Mouse (Mus musculus): Measurements from ENCODE around the gene Rps15. TPM values are rescaled to one million over a fixed set of nuclear protein-coding genes. Genes with fewer than 3 reads are reported as not detected.
A peak's percentile ranks its signal among the peaks of the same experiment; 100 is the strongest.

The Rps15 gene
- total RNA-seq, 4 experiments from 2014 or later = 763 to 919 (median 846) TPM

DNA sequence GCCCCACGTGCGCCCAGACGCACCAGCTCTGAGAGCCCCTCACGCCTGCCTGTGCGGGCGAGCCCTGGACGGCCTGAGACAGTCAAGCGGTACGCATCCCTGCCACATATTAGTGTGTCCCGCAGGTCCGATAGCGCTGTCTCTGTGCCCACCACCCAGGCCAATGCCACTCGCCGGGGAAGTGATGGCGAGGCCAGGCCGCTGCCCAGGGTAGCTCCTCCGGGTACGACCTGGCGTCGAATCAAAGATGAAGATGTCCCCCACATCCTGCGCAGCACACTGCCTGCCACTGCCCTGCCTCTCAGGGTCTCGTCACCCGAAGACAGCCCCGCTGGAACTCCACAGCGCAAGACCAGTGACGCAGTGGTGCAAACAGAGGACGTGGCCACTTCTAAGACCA, 23.1 kb downstream of the Rps15 start:
- no peak for DNase-seq (ENCODE audit: low spot score)

DNA sequence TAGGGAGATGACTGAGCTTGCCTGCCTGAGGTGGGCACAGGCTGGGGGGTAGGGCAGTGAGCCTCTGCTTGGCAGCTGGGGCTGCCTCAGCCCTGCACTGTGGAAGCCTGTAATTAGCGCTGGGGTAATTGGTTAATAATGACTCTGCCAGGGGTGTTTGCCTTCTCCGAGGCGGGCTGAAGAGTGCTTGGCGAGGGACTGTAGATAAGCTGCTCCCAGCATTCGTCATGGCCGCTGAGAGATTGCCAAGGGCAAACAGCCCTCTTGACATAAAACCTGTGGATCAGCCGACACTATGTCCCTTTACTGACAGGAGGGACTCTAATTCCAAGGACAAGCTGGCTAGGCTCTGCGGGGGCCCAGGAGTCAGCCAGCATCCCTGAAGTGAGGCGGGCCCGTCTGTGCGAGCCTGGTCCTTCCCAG, 24.1 kb downstream of the Rps15 start:
- DNase-seq (ENCODE audit: low spot score) = no peak

DNA sequence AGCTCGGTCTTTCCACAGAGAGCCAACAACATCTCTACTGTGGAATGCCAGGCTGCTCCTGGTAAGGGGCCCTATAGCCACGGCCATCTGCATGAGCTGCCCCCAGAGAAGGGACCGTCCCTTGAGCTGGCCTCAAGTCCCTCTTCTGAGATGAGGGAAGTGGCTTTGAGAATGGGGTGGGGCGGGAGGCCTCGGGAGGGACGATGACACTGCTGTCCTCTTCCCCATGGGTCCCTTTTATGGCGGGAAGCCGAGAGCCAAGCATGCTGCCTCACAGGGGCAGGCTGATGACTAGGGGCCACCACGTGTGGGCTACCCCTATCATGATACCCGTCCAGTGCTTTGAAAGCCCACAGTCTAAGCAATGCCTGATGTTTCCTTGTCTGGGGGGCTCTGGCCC, 24.8 kb downstream of the Rps15 start:
- DNase-seq (ENCODE audit: low spot score) = no peak

DNA sequence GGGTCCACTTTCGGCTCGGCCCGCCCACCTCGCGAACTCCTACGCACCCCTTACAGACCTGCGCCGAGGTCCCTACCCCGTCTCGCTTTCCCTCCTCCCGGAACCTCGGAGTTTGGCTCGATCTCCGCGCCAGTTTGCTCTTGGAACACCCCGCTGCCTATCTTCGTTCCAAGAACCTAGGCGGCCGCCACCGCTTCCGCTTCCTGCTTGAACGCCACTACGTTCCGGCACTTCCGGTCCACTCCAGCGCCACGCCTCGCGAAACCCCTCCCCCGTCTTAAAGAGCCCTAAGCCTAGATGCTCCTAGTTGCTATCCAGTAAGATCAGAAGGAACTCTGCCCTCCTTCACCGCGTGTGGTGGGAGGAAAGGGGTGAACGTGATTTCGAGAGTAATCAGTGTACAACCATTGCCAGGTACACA, 28.1 kb downstream of the Rps15 start, which contains the start of gene 2310011J03Rik:
Gene 2310011J03Rik (minus strand): TSS at position 198 of the 421 bp plus-strand sequence.
- DNase-seq (ENCODE audit: low spot score) = peak; percentile 96

DNA sequence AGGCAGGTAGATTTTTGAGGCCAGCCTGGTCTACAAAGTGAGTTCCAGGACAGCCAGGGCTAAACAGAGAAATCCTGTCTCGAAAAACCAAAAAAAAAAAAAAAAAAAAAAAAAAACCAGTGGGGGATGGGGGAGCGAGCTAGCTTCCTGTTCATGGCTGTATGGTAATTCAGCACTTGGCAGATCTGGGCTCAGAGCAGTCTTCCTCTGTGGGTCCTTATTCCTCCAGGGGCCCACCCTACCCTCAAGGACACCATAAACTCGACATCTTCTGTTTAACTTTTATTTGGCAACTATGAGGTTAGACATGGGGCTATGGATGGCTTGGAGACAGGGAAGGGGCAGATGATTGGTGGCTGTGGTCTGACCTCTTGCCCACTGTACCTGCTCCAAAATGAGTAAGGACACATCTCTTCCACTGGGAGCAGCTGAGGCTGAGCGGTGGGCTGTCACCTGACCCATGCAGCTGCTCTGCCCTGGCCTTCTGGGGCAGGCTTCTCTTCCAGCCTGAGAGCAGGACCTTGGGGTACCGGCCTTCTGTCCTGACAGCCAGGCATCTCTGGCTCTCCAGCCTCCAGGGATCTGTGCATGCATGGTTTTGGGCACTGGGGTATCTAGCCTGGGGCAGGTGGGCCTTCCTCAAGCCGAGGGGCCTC, 28.9 kb downstream of the Rps15 start:
- no peak for DNase-seq (ENCODE audit: low spot score)

DNA sequence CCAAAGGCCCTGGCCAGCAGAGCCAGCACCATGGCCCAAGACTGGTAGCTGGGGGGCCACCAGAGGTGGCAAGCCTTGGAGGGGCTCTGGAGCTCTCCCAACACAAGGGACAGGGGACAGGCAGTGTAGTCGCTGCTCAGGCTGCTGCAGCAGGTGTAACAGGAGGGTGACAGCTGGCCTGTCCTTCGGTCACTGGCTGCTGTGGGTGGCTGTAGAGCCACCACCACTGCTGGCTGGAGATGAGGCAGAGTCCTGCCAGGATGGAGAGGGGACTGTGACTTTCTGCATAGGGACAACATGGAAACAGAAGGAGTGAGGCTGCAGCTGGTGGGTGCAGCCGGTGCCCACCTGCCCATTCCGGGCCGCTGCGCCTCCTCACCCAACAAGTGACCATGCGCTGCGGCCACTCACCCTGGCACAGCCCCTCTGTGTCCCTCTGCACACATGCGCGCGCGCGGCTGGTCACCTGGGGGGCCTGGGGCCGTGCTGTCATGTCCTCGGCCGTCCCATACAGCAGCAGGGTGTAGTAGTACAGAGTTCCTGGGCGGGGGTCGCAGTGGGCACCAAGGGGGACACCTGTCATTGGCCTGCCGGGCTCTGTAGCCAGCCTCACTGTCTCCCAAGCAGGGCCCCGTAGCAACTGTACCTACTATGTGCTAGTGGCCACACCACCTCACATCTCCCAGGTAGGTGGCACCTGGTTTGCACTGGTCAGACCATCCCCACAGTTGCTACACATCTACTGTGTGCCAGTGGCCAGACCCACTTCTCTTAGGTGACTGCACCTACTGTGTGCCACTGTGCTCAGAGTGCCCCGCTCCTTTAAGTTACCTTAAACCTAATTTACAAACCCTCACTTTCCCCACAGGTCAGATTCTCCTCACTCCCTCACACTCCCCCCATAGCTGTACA, 29.7 kb downstream of the Rps15 start:
- DNase-seq (ENCODE audit: low spot score) = no peak

DNA sequence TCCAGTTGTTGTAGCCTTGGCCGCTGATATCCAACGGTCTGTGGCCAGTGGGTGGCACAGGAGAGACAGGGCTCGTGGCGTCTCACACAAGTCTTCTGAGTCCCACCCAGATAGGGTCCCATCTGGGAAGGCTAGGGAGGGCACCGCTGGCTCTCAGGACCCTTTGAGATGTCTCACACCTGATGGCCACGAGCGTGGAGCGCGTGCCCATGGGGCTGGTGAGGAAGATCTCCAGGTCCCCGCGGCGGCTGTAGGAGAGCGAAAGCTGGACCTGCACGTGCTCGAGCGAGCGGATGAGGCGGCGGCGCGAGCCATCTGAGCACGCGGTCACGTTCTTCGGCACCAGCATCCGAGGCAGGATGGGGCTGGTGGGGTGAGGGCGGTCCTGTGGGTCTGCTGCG, 30.6 kb downstream of the Rps15 start:
- DNase-seq (ENCODE audit: low spot score) = no peak

DNA sequence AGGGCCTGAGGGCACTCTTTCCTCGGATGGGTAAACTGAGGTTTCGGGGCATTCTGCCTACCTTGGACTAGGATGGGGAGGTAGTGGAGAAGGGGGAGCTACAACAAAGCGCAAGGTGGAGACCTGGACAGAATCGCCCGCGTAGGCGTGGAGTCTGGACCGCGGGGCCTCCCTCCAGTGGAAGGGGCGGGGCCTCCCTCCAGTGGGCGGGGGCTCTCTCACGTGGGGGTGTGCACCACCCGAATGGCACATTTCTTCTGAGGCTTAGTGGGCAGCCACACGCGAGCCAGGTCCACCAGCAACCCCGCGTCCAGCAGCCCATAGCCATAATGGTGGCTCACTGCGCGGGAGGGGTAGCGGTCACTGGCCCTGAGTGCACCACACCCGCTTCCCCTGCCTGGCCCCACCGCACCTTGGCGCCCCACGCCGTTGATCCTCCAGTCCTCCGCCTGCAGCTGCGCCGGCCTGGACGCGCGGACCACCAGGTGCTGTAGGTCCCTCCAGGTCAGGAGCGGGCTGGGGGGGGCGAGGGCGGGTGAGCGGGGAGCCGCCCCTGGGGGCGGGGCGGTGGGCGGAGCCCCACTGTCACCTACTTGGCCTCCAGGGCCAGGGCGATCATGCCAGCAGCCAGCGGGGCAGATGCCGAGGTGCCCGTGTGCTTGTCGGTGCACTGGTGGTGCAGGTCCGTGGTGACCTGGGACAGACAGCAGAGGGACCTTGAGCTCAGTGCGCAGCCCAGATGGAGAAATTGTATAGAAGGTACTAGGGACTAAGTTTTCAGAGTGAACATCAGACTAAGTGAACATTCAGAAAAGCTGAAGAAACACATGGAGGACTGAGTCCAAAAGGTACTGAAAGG, 31.2 kb downstream of the Rps15 start:
- DNase-seq (ENCODE audit: low spot score) = peak; percentile 62

DNA sequence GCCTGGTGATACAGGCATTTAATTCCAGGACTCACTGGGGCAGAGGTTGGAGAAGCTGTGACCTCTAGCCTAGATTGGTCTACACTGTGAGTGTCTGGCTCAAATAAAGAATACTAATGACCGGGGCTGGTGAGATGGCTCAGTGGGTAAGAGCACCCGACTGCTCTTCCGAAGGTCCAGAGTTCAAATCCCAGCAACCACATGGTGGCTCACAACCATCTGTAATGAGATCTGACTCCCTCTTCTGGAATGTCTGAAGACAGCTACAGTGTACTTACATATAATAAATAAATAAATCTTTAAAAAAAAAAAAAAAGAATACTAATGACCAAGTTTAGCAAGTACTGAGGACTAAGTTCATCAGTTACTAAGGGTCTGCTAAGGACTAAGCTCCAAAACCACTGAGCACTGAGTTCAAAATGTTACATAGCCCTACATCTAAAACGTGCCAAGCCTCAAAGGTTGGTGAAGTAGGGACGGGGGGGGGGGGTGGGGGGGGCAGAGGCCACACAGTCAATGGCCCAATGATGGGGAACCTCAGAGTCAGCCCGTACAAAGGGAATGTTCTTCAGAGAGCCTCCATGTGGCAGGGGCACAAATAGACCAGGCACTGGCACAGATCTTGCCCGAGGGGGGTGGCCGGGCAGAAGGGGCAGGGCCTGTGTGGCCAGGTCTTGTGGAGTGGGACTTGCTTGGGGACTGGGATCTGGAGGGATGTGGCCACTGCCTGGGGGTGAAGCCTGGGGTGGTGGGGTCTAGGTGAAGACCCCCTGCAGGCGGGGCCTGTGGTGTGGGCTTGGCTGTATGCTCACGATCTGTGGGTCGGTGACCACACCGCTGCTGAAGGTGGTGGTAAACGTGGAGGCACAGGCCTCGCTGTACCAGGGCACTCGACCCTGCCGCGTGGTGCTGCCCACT, 32.1 kb downstream of the Rps15 start:
- no peak for DNase-seq (ENCODE audit: low spot score)

DNA sequence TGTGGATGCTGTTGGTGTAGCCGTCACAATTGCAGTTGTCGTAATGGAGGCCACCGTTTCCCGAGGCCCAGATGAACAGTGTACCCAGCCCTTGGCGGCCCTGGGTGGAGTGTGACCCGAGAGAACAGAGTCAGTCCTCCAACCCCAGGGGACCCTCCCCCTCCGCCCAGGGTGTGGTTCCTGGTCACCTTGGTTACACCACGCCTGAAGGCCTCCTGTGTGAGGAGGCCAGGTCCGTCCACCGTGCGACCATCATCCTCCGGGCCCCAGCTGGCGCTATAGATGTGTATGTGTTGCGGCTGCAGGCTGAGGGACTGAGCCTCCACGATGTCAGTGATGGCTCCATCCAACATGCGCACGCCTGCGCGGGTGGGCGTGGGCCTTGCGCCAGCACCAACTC, 32.8 kb downstream of the Rps15 start:
- DNase-seq (ENCODE audit: low spot score) = no peak

DNA sequence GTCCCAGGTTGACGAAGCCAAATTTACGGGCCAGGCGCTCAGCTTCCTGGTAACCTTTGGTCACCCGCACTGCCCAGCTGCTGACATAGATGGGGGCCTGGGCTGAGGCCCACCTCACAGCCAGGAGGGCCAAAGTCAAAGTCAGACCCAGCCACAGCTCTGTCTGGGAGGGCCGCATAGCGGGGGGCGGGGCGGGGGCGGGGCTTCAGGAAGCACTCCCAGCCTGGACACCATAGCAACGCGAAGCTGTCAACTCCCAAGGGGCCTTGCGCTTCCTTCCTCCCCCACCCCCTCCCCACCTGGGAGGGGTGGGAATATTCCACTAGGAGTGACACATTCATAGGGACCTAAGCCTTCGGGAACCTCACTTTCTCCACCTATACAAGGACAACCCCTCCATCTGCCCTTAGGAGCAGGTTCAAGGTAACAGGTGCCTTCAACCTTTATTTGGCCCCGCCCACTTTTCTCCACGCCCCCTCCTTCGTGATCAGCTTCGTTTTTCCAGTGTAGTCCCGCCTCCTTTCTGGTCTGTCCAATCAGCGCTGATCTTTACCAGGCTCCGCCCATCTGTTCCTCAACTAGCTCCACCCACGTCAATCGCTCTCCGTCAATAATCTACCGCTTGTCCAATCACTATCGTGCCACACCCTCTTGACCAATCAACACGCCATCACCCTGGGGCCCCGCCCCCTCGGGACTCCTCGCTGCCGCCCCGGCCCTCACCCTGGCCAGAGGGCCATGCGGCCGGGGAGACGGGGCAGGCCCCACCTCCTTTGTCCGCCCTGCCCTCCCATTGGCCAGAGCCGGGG, 37.2 kb downstream of the Rps15 start, which contains the start of the genes Pcsk4 and Reep6:
Gene Pcsk4 (minus strand): TSS at position 226 of the 809 bp plus-strand sequence.
Gene Reep6 (plus strand): TSS at position 681 of the 809 bp plus-strand sequence.
- DNase-seq (ENCODE audit: low spot score) = peak; percentile 91

DNA sequence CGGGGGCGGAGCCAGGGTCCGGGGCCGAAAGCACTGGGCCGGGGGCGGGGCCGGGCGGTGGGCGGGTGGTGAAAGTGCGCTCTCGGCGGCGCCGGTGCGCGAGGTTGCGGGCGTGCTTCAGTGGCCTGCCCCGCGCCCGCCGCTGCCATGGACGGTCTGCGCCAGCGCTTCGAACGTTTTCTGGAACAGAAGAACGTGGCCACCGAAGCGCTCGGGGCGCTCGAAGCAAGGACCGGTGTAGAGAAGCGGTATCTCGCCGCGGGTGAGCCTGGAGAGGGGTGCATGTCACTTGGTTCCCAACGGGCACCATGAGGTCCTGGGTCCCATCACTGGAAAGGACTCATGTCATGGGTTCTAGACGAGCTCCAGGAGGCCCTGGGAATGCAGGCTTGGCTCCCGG, 37.8 kb downstream of the Rps15 start:
- DNase-seq (ENCODE audit: low spot score) = no peak

DNA sequence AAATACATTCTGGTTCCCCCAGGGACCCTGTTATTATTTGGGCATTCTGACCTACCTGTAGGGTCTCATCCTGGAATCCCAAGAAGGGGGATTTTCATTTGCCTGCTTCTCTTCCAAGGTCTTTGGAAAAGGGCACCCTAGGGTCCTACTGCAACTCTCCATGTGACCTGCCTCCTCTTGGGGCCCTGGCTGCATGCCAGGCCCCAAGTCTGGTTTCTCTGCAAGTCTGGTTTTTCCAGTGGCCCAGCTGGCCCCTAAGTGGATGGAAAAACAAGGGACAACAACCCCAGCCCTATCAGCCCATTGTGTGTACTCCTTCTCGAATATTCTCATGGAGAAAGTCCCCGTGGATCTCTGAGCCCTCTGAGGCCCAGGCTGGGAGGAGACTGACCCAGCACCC, 38.6 kb downstream of the Rps15 start:
- no peak for DNase-seq (ENCODE audit: low spot score)

DNA sequence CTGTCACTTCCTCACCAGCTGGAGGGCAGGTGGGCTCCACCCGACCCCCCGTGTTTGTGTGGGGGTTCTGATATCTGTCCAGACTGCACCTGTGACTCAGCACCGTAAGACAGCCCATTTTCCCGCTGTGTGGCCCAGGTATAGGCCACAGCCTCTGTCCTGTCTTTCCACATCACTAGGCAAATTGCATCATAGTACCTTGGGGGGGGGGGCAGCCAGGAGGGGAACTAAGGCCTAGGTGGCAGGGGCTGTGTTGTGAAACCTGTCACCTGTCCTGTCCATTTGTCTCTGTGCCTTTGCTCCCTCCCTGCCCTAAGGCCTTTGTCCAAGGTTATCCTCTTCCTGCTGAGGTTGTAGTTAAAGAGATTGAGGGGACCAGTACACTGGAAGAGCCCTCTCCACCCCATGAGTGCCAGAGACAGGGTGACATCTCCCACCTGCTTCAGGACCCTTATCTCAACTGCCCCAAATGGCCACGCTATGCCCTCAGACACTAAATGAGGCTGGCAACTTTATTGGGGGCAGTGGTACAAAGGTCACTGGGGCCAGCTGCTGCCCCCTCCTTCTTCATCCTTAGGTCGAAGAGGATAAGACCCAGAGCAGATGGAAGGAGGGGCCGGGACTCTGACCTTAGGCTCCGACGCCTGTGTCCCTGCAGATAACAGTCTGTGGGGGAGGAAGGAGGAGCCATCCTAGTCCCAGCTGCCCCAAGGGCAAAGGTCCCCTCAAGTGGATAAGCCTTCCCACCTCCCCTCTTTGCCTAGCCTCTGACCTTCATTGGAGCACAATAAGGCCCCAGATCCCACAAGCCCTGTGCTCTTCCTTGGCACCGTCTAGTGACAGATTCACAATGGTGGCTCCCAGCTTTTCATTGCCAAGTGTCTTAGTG, 39.6 kb downstream of the Rps15 start:
- DNase-seq (ENCODE audit: low spot score) = no peak

DNA sequence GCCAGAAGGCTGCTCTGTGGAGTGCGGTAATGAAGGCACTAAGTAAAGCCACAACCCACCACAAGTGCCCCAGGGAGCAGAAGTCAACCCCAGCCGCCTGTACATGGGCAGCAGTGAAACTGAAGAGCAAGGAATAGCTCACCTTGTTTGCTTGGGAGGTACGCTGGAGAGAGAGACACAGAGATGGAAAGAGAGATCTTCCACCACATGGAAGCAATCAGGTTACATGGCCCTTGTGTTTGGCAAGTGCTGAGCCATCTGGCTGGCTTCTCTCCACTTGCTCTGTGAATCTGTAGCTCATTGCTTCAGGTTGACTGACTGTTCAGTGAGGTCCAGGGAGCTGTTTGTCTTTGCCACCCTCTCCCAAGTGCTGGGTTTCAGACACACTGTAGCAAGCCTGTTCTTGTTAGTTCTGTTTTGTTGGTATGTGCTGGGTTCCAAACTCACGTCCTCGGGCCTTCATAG, 40.3 kb downstream of the Rps15 start:
- no peak for DNase-seq (ENCODE audit: low spot score)

DNA sequence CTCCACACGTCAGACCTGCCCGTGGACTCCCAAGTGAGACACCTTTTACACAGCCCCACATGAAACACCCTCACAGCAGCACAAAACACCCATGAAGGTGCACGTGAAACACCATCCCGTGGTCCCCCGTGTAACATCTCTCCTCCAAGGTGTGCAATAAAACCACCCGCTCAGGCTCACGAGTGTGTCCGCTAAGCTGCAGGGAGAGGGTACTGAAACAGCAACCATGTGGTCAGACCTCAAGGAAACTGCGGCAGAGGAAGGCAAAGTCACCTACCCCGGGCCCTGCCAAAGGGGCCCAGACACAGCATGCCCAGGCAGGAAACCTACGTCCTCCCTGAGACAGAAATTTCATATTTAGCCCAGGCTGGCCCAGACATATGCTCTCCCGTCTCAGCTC, 44.0 kb downstream of the Rps15 start:
- no peak for DNase-seq (ENCODE audit: low spot score)

DNA sequence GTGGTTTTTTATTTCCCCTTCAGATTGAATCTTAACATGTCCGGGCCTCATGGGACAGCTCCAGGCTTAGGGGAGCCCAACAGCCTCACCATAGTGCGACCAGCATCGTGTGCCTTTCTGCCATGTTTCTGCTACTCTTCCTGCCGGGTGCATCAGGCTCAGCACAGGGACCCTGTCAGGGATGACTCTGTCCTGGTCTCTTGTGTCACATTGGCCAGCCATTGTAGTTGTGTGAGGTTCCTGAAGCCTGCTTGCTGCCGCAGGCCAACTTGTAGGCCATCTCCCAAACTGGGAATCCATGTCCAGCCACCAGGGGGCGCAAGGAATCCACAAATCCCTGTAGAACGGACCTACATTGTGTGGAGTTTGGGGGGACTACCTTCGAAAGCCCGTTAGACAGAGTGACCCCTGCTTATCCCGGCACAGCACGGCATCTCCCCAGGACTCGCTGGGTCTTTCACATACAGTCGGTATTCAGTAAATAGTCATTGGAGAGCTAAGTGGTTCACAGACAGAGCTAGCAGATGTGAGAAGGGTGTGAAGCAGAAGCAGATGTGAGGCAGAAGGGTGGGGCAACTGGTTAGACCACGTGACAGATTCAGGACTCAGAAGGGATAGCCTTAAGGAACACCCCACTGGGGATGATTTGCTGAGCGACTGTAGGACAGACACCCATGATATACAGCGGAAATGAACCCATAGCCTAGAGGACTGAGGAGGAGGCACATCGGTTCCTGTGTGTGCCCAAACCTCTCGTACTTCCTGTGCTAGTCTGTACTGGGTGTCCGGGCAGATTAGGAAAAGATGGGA, 47.9 kb downstream of the Rps15 start:
- peak; percentile 85 for DNase-seq (ENCODE audit: low spot score)

DNA sequence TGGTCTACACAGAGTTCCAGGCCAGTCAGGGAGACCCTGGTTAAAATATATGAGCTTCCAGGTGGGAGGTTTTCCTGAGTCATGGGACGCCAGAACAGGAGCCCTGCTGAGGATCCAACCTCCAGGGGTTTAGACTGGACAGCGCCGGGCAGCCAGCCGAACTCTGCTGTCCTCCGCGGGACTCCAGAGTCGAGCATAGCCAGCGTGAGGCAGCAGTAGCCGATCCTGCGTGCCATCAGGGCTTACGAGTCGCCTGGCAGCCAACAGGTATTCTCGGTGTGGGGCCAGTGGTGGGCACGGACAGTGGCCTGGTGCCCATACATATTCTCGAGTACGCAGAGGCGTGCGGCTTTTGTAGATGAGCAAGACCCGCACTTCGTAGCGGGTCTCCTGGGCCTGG, 48.8 kb downstream of the Rps15 start:
- no peak for DNase-seq (ENCODE audit: low spot score)

Measured in heart, adult 8-10 months (tissue).